Mouse (Mus musculus) CD4-positive, CD25-positive, alpha-beta regulatory T cell (primary cell): ENCODE results near the gene Gm17268. TPM values are rescaled to one million over a fixed set of nuclear protein-coding genes. Genes with fewer than 3 reads are reported as not detected.

Experiments used
- polyA plus RNA-seq: library from polyadenylated mRNA; unstranded; fragments of 100-300 nt; shearing (Covaris generic); gene quantifications from one replicate; pipeline ENCODE4 v1.2.1, GENCODE M21; 2017

Gm17268 gene
- not detected for polyA plus RNA-seq

GRCm38 (mm10) chr11:82038535-82038934 is at the start of gene Gm17268:
Gene Gm17268 (minus strand): TSS chr11:82038562.

GRCm38 (mm10) chr11:82057646-82058045 is 19.3 kb upstream of the Gm17268 start, which contains the start of gene Ccl11:
Gene Ccl11 (plus strand): TSS chr11:82057823.

DNA sequence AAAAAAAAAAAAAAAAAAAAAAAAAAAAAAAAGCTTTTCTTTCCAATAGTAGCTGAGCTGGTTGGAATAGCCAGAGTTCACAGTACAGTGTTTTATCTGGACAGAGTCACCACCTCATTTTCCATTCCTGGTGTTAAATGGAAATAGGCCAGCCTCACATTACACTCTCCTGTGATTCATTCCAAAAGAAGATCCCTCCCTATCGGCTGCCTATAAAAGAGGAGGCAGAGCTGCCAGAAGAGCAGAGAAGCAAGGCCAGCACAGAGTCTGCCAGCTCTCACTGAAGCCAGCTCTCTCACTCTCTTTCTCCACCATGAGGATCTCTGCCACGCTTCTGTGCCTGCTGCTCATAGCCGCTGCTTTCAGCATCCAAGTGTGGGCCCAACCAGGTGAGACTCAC is 7.1 kb upstream of the Gm17268 start, which contains the start of gene Ccl7:
Gene Ccl7 (plus strand): TSS at position 242 of the 400 bp plus-strand sequence.

DNA sequence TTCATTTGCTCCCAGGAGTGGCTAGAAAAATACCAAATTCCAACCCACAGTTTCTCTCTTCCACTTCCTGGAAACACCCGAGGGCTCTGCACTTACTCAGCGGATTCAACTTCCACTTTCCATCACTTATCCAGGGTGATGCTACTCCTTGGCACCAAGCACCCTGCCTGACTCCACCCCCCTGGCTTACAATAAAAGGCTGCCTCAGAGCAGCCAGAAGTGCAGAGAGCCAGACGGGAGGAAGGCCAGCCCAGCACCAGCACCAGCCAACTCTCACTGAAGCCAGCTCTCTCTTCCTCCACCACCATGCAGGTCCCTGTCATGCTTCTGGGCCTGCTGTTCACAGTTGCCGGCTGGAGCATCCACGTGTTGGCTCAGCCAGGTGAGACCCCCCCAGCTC is 3.0 kb downstream of the Gm17268 start, which contains the start of gene Ccl2:
Gene Ccl2 (plus strand): TSS at position 216 of the 400 bp plus-strand sequence.

Other genes with a start within 250 kb of the Gm17268 start
- gene 5530401A14Rik, start 177.9 kb downstream of the Gm17268 start, polyA plus RNA-seq, result not detected
- 0.06 TPM for gene Asic2, start 70.1 kb downstream of the Gm17268 start, polyA plus RNA-seq
- gene Ccl2, start 3.0 kb downstream of the Gm17268 start, polyA plus RNA-seq, result not detected
- not detected for gene Ccl7, start 7.2 kb upstream of the Gm17268 start, polyA plus RNA-seq
- gene Ccl11, start 19.3 kb upstream of the Gm17268 start, polyA plus RNA-seq, result not detected
- 1.5 TPM for gene Ccl12, start 63.3 kb upstream of the Gm17268 start, polyA plus RNA-seq
- gene Ccl8, start 76.6 kb upstream of the Gm17268 start, polyA plus RNA-seq, result 1.2 TPM